Mouse (Mus musculus) liver, adult 2 months (tissue): Measurements from ENCODE around the gene Gramd4. TPM values are rescaled to one million over a fixed set of nuclear protein-coding genes. Genes with fewer than 3 reads are reported as not detected.

ENCODE experiments used
- DNase-seq: peaks from one replicate; pipeline ENCODE4 v3.0.0-alpha.2; 2011; ENCODE audit warnings: low read depth, low spot score; ENCODE audit errors: extremely low read depth
- H3K27ac ChIP-seq: fragments of 200-500 bp; replicated peaks from 2 replicates; pipeline ENCODE4 v1.5.1; 2012; ENCODE audit warnings: low read depth, mild to moderate bottlenecking, control low read depth, inconsistent platforms, low read length; ENCODE audit not compliant: insufficient read depth
- H3K27me3 ChIP-seq: fragments of 200-500 bp; 2 replicates; pipeline ENCODE4 v1.6.1; 2012; ENCODE audit warnings: mild to moderate bottlenecking, moderate library complexity, low read length, inconsistent platforms; ENCODE audit not compliant: control insufficient read depth, insufficient read depth
- H3K36me3 ChIP-seq: fragments of 200-500 bp; 2 replicates; pipeline ENCODE4 v1.6.1; 2012; ENCODE audit warnings: low read length, inconsistent platforms; ENCODE audit not compliant: control insufficient read depth, insufficient read depth
- H3K4me1 ChIP-seq: fragments of 200-500 bp; 2 replicates; pipeline ENCODE4 v1.6.1; 2011; ENCODE audit warnings: low read length; ENCODE audit not compliant: control insufficient read depth, insufficient read depth
- H3K4me3 ChIP-seq: fragments of 200-500 bp; 2 replicates; pipeline ENCODE4 v1.5.1; 2011; ENCODE audit warnings: low read depth, mild to moderate bottlenecking, control low read depth, low read length, moderate library complexity; ENCODE audit not compliant: insufficient read depth
- H3K79me2 ChIP-seq: fragments of 200-500 bp; 2 replicates; pipeline ENCODE4 v1.6.1; 2012; ENCODE audit warnings: inconsistent platforms, mild to moderate bottlenecking, low read length, moderate library complexity; ENCODE audit not compliant: control insufficient read depth, insufficient read depth
- H3K9ac ChIP-seq: fragments of 200-500 bp; 2 replicates; pipeline ENCODE4 v1.6.1; 2012; ENCODE audit warnings: low read depth, mild to moderate bottlenecking, control low read depth, inconsistent platforms, low read length
- CTCF ChIP-seq: fragments of 200-500 bp; IDR thresholded peaks from 2 replicates; pipeline ENCODE4 v1.5.1; 2011; ENCODE audit warnings: low read depth, low read length, control low read depth
- POLR2A ChIP-seq: fragments of 200-500 bp; IDR thresholded peaks from 2 replicates; pipeline ENCODE4 v1.6.1; 2011; ENCODE audit warnings: low read length, control low read depth; ENCODE audit not compliant: insufficient read depth; ENCODE audit errors: extremely low read depth
- WGBS: fragments of 180-500 bp; shearing (Covaris S2); methylation state at CpG from one replicate; pipeline ENCODE4 v1.1.7; 2018; 5-methylcytosine and 5-hydroxymethylcytosine counted together
- polyA plus RNA-seq: library from polyadenylated mRNA; depleted of rRNA; stranded (reverse); fragments of >200 nt; gene quantifications from 2 replicates; pipeline ENCODE4 v1.2.3, GENCODE M21; 2012; rRNA removed
- total RNA-seq: library from RNA; depleted of rRNA; stranded (reverse); fragments of >200 nt; gene quantifications from 2 replicates; pipeline ENCODE4 v1.2.3, GENCODE M21; 2014; rRNA removed

The Gramd4 gene
- total RNA-seq (2.4 and 3.8 TPM in 2 replicates), polyA plus RNA-seq (5.6 and 6.0 TPM in 2 replicates)

DNA sequence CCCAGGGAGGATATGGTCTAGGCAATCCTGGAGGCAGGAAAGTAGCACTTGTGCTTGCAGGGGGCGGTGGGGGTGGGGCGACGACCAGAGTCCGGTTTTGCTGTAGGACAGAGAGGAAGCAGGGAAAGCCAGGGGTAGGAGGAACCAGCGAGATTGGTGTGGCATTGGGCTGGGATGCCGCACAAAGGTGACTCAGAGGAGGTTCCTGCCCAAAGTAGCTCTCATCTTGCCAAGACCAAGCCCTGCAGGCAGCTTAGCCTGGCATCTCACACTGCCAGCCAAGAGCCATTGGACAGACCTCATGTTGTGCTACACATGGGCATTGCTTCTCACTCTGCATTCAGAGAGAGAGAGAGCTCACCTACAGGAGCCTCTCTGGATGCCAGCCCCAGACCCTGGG, at the start of gene Gramd4:
Gene Gramd4 (plus strand): TSS at position 283 of the 400 bp plus-strand sequence.
- WGBS: 45% methylated on average over 6 of the region's 6 CpGs
- peaks cover 4% of the 10 kb centered on the region; the same call in 1 of the 2 replicates for H3K79me2 ChIP-seq
- H3K9ac ChIP-seq: peak within 1 kb of the TSS; percentile 68
- H3K27ac ChIP-seq: no peak within 1 kb of the TSS
- no peak for DNase-seq
- no peaks in the 10 kb centered on the region for H3K36me3 ChIP-seq
- peaks cover 5% of the 10 kb centered on the region for H3K4me1 ChIP-seq
- H3K4me3 ChIP-seq: peak within 1 kb of the TSS; percentile 95
- no peak for TF ChIP-seq POLR2A
- no peak for TF ChIP-seq CTCF
- H3K27me3 ChIP-seq: no peaks in the 10 kb centered on the region

DNA sequence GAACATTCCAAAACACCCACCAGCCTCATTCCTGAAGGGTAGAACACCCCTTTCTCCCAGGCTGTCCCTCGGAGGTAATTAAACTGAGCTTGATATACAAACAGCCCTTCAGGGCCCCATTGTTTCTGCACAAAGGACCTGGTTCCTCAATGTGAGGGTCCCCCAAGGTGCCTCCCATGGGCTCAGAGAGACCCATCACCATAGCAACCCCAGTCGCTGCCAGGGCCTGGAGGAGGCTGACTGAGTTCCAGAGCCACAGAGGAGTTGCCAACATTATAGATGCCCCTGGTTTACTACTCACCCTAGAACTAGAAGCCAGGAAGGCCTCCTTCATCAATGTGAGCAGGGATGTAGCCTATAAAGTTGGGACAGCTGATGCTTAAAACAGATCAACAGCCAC, 44.4 kb upstream of the Gramd4 start:
- TF ChIP-seq CTCF (no peak), POLR2A (no peak)
- H3K27me3 ChIP-seq: no peaks in the 10 kb centered on the region
- no peak overlapping the region for H3K27ac ChIP-seq
- no peaks in the 10 kb centered on the region for H3K4me1 ChIP-seq
- no peak overlapping the region for H3K4me3 ChIP-seq
- H3K36me3 ChIP-seq: no peaks in the 10 kb centered on the region
- no peak for DNase-seq
- H3K79me2 ChIP-seq: no peaks in the 10 kb centered on the region
- no peak overlapping the region for H3K9ac ChIP-seq
- WGBS: 70% methylated on average over 2 of the region's 2 CpGs

DNA sequence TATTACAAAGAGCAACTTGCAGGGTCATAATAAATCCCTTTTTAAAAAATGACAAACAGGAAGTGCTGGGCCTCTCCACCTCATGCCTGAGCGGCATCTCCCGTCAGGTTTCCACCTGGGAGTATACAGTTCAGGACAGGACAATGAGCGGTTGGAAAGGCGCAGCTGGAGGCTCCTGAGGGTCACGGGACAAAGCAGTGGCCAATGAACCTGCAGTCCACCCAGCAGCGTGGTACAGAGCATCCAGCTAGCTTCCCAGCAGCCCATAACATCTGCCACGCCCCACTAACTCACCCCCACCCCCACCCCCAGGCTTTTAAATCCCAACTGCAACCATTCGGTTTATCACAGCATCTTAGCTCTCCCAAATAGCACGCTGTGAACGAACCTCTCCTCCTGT, 43.8 kb upstream of the Gramd4 start:
- no peak for DNase-seq
- no peak overlapping the region for H3K9ac ChIP-seq
- H3K36me3 ChIP-seq: no peaks in the 10 kb centered on the region
- no peak for TF ChIP-seq POLR2A
- TF ChIP-seq CTCF: no peak
- H3K79me2 ChIP-seq: no peaks in the 10 kb centered on the region
- H3K4me3 ChIP-seq: no peak overlapping the region
- no peak overlapping the region for H3K27ac ChIP-seq
- H3K27me3 ChIP-seq: no peaks in the 10 kb centered on the region
- WGBS: 64% methylated on average over 10 of the region's 10 CpGs
- H3K4me1 ChIP-seq: no peaks in the 10 kb centered on the region

DNA sequence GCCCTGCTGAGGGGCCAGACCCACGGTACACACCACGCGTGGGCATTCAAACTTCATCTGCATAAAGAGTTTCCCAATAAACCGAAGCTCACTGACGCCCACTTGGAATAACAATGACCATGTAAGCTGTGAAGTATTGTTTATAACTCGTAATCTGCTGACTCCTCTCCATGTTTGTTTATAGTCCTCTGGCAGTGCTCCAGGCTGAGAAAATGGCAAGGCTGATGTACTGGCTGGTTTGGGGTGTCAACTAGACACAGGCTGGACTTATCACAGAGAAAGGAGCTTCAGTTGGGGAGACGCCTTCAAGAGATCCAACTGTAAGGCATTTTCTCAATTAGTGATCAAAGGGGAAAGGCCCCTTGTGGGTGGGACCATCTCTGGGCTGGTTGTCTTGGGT, 42.5 kb upstream of the Gramd4 start:
- H3K79me2 ChIP-seq: no peaks in the 10 kb centered on the region
- no peaks in the 10 kb centered on the region for H3K4me1 ChIP-seq
- H3K27me3 ChIP-seq: no peaks in the 10 kb centered on the region
- no peak overlapping the region for H3K27ac ChIP-seq
- no peak for DNase-seq
- no peak for TF ChIP-seq CTCF
- TF ChIP-seq POLR2A: no peak
- no peak overlapping the region for H3K4me3 ChIP-seq
- H3K9ac ChIP-seq: no peak overlapping the region
- no peaks in the 10 kb centered on the region for H3K36me3 ChIP-seq
- 81% methylated on average over 7 of the region's 7 CpGs for WGBS

DNA sequence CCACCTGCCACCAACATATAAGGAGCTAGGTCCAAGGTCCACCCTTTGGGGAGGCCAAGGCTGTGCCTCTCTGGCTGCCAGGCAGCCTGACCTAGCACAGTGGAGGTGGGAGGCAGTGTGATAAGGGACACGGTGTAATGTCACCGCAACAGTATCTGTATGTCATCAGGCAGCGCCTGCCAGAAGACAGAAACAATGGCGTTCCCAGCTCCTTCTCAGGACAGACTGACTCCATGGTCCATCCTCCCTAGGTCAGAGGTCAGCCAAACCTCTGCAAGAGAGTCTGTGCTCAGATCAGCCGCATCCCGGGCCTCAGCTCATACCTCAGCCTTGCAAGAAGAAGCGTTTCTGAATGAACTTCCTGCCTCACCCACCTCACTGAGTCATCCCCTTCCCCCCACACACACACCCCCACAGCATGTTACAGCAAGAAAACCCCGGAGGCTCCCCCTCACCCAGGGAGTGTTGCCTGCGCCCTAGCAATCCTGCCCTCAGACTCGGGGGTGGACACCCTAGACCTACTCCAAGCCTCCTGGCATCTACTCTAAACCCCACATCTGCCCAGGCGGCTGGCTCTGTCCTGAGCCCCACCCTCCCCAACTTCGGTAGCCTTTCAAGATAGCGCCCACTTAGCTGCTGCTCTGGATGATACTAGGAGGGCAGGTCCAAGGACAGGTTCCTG, 41.5 kb upstream of the Gramd4 start:
- DNase-seq: no peak
- no peak for TF ChIP-seq CTCF
- TF ChIP-seq POLR2A: no peak
- WGBS: 50% methylated on average over 13 of the region's 13 CpGs

DNA sequence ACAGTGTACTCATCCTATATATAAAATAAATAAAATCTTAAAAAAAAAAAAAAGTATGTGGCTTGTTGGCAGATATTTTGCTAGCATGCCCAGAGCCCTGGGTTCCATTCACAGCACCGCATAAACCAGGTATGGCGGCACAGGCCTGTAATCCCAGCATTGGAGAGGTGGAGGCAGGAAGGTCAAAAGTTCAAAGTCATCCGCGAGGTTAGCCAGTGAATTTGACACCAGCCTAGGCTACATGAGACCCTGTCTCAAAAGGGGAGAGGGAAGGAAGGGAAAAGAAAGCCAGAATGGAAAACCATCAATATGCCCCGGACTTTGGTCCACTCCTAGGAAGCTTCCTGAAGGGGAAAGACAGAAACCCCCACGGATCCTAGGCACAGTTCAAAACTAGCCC, 40.2 kb upstream of the Gramd4 start:
- Histone ChIP-seq H3K27me3 (no peaks in the 10 kb centered on the region), H3K36me3 (no peaks in the 10 kb centered on the region), H3K9ac (no peak overlapping the region), H3K27ac (no peak overlapping the region), H3K4me3 (no peak overlapping the region), H3K4me1 (no peaks in the 10 kb centered on the region), H3K79me2 (no peaks in the 10 kb centered on the region)
- WGBS: 92% methylated on average over 6 of the region's 6 CpGs
- DNase-seq: no peak
- TF ChIP-seq POLR2A: no peak
- no peak for TF ChIP-seq CTCF

More for the DNA sequence above, 41.5 kb upstream of the Gramd4 start:
- Histone ChIP-seq H3K4me3 (no peak overlapping the region), H3K27ac (no peak overlapping the region), H3K36me3 (no peaks in the 10 kb centered on the region), H3K9ac (no peak overlapping the region), H3K79me2 (no peaks in the 10 kb centered on the region), H3K4me1 (no peaks in the 10 kb centered on the region), H3K27me3 (no peaks in the 10 kb centered on the region)
